Mouse (Mus musculus): Measurements from ENCODE around the gene Mtor.

The Mtor gene

DNA sequence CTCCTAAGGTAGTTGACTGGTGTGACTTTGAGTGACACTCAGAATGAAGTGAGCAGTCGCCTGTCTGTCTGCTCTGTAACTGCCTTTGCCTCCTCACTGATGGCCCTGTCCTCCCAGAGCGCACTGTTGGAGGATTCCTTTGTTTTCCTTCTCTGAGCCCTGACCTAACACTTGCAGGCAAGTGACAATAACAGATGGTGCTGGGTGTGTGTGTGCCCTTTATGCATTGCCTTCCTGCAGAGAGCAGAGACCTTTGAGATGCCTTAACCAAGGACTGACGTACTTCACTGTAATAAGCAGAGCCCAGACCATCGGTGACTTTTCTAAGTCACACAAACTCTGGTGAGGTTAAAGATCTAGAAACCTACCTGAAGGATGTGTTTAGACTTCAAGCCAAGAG lies 82.9 kb downstream of the Mtor start:
- no peak for DNase-seq (ENCODE audit: inconsistent ontology term)

DNA sequence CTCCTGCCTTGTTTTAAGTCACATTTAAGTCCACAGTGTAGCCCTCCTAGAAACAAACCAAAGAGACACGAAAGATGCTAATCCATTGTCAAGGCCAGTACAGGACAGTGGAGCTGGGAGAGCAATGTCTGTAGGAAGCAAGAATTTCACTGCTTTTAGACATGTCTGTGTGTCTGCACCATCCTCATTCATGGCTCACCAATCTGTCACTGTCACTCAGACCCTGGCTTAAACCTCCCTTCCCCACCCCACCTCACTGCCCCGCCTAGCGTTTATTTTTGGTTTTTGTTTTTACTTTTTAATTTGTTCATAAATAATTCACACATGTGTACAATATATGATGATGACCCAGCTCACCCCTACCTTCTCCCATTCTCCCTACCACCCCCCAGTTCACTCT lies 84.1 kb downstream of the Mtor start:
- no peak for DNase-seq (ENCODE audit: inconsistent ontology term)

DNA sequence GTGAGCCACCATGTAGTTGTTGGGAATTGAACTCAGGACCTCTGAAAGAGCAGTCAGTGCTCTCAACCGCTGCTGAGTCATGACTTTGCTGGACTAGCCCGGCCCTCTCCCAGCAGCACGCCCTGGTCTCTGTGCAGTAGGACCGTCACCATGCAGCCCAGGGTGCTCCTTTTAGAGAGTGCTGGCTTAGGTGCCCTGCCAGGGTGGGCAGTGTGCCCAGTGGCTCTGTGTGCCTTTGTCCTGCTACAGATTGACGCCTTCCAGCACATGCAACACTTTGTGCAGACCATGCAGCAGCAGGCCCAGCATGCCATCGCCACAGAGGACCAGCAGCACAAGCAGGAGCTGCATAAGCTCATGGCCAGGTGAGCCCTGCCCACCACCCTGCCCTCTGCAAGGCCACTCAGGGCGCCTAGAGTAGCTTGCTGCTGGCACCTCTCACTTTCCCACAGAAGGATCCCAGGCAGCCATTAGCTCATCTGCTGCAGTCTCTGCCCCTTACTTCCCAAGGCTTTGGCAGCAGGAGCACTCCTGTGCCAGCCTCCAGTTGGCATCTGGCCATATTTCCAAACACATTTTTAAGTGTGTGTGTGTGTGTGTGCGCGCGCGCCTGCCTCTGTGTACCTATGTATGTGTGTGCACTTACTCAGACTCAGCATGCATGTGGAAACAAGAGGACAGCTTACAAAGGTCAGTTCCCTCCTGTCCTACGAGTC lies 85.4 kb downstream of the Mtor start:
- DNase-seq (ENCODE audit: inconsistent ontology term): no peak

DNA sequence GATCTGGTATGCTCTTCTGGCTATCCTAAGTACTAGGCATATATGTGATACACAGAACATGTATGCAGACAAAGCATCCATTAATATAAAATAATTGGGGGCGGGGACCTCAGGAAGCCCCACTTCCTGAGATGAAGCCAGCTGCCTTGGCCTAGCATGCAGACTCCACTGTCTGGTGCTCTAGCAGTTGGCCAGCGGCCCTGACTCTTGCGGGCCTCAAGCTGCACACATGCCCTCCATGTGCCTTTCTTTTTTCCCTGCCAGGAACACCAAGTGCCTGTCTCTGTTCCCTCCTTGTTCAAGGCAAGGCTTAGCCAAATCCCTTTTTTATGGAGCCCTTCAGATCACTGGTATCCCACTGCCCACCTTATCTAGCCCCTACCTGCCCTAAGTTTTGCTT lies 87.5 kb downstream of the Mtor start:
- no peak for DNase-seq (ENCODE audit: inconsistent ontology term)

DNA sequence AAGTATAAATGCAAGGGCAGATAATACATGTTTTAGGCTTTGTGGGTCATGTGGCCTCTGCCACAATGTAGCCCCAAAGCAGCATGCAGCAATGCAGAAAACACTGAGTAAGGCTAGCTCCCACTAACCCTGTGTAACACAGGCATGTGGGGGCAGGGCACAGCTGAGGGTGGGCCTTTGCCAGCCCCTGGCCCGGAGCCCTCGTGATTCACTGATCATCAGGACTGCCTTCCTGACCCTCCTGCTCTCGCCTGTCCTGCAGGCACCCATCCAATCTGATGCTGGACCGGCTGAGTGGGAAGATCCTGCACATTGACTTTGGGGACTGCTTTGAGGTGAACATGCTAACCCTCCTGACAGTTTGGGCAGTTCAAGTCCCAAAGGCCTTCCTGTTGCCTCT lies 100.7 kb downstream of the Mtor start:
- DNase-seq (ENCODE audit: inconsistent ontology term): no peak

DNA sequence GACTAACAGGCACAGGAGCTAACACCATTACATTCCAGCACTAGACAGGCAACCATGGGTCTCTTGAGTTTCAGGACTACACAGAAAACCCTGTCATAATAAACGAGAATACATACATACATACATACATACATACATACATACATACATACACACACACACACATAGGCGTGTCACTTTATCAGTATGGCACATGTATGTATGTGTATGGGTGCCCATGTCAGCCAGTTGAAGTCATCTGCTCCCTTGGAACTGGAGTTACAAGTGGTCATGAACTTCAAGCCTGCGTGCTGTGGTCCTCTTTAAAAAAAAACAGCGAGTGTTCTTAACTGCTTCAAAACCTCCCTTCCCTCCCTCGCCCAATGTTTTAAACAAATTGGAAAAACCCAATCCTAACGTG lies 109.4 kb downstream of the Mtor start:
- no peak for DNase-seq (ENCODE audit: inconsistent ontology term)

DNA sequence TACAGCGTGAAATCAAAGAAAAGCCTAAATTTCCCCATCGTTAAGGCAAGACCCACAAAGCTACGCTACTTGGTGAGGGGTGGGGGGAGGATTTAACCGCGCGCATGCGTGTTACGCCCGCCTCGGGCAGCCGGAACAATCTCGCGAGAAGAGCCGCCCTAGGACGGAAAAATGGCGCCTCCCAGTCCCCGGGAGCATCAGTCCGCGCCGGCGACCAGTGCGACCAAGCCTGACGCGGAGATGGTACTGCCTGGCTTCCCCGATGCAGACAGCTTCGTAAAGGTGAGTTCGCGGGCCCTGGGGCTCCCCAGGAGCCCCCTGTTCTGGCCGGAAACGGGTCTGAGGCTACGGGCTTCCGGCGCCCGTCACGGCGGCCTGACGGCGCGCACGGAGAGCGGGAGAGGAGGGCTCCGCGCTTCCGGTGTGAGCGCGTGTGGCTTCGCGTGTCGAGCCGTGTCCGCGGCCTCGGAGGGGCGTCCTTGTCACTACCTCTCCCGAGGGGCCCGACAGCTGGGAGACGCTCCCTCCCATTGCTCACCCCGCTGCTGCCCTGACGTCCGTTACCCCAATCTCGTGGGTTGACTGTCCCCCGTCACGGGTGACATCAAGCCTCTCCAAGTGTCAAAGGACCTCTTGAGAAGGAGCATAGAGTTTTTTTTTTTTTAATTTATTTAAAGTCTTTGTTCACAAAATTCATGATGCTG lies 110.0 kb downstream of the Mtor start, which contains the start of gene Exosc10:
Exosc10 (plus strand) TSS at position 133 of the 704 bp plus-strand sequence.
- peak; percentile 93 for DNase-seq (ENCODE audit: inconsistent ontology term)

DNA sequence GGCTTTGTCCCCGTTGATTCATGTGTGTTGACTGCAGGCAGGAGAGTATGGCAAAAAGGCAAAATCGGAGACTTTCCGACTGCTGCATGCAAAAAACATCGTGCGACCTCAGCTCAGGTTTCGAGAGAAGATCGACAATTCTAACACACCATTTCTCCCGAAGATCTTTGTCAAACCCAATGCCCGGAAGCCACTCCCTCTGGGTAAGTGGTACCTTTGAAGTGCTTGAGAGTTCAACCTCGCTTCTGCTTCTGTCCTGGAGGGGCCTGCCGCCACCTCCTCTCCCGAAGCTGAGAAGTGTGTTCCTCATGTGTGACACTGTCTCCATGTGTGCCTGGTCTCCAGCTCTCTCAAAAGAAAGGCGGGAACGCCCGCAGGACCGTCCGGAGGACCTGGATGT lies 114.3 kb downstream of the Mtor start:
- DNase-seq (ENCODE audit: inconsistent ontology term): no peak

DNA sequence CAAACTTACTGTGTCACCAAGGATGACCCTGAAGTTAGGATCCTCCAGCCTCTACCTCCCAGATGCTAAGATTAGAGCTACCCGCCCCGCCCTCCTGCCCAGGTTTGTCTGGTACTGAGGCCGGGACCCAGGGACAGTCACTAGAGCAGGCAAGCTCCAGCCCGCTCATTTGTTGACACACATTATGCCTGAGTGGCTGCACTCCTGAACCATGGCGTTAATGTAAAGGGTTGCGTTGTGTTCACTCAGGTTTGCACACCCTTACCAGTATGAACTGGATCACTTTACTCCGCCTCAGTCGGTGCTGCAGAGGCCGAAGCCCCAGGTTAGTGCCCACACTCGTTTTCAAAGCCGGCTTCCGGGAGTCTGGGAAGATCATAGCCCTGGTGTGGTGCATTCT lies 115.2 kb downstream of the Mtor start:
- DNase-seq (ENCODE audit: inconsistent ontology term): no peak

DNA sequence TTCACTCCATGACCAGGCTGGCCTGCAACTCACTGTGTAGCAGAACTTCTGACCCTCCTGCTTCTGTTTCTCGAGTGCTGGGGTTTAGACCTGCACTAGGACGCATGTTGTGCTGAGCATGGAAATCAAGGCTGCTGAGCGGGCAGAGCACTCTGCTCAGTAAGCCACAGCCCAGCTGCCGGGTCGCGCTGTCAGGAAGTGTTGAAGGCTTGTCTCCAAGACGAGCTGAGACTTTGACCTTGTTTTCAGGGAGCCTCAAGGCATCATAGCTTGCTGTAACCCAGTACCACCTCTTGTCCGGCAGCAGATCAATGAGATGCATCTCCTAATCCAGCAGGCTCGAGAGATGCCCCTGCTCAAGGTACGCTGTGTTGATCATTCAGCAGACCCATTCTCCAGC lies 121.7 kb downstream of the Mtor start:
- DNase-seq (ENCODE audit: inconsistent ontology term): no peak

DNA sequence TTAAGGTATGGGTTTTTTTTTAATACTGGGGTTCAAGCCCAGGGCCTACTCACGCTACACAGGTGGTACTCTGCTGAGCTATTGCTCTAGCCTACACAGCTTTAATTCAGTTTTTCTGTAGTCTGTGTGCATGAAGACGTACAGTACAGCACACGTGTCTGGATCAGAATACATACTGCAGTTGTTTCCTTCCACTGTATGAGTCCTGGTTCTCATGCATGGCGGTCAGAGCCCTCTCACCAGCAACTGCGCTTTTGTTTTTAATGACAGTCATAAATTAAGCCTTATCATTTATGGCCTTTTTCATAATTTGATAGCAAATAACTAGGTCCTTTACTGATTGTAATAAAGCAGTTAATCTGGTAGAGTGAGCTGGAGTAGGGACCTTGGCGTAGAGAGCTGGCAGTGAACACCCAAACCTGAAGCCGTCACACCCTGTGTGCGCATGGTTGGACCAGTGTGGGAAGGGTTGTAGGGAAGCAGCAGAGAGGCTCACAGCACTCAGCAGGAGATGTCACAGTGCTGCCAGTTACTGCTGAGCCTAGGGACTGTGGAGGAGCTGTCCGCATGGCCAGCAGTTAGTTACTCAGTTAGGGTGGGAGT lies 122.4 kb downstream of the Mtor start:
- no peak for DNase-seq (ENCODE audit: inconsistent ontology term)

DNA sequence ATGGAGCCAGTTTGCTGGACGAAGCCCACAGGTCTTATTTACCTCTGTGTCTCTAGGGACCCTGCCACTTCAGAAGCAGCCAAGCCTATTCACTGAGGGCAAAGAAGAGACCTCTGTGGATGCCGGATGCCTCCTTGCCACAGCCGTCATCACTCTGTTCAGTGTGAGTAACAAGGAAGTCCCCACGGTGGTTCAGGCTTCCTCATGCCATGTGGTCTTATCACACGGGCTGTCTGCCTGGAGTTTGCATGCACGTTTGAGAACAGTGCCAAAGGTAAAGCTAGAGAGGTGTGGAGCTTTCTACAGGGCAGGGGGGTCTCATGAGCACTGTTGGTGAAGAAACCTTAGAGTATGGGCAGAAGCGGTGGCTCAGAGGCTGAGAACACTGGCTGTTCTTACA lies 124.8 kb downstream of the Mtor start:
- DNase-seq (ENCODE audit: inconsistent ontology term): no peak

DNA sequence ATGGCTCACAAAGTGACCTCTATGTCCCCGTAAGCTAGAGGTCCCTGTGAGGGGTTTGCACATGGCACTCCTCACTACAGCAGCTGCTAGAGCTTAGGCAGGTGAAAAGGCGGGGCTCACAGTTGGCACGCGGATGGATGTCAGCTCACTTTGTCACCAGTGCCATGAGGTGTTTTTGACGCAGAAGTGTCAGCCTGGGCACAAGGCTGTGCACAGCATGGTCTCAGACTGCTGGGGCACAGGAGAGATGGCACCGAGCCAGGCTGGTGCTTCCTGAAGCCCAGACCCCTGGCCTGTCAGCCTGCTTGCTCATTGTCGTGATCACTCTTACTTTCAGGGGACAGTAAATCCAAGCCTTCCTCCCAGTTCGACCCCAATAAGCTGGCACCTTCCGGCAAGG lies 132.4 kb downstream of the Mtor start:
- DNase-seq (ENCODE audit: inconsistent ontology term): no peak

DNA sequence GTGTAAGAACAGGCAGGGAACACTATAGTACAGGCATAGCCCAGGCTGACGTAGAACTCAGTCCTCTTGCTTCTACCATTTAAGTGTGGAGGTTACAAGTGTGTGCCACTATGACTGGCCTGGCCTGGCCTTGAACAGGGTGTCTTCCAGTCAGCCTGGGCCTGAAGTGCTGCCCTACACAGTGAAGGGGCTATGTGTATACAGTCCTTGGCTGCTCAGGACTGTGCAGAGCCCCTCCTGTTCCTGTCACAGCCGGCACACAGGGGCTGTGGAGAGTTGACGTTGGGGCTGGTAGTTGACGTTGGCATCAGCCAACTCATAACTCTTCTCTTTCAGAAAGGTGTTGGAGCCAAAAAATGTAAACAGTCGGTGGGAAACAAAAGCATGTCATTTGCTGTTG lies 133.0 kb downstream of the Mtor start:
- no peak for DNase-seq (ENCODE audit: inconsistent ontology term)

DNA sequence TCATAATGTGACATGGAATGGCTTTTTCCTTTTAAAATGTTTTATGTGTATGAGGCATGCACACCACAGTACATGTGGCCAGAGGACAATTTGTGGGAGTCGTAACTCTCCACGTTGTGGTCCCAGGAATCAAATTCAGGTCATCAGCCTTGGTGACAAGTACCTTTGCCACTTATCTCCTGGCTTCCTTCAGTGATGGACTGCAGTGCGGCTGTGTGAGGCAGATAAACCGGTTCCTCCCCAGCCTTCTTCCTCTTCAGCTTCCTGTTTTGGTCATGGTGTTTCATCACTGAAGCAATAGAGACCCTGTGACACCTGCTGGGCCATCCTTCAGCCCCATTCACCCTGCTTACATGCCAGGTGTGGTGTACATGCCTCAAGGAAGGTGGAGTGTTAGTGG lies 134.8 kb downstream of the Mtor start:
- DNase-seq (ENCODE audit: inconsistent ontology term): no peak

DNA sequence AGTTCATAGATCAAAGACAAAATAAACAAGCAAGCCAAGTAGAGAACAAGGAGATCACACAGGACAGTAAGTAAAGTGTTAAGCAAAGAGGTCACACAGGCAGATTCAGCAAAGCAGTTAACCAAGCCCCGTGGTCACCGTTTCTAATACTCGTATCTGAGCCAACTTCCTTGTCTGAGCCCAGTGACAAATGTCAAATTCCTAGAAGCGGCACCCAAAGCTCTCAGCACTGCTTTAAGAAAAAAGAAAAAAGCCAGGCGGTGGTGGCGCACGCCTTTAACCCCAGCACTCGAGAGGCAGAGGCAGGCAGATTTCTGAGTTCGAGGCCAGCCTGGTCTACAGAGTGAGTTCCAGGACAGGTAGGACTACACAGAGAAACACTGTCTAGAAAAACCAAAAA lies 138.2 kb downstream of the Mtor start:
- DNase-seq (ENCODE audit: inconsistent ontology term): no peak

DNA sequence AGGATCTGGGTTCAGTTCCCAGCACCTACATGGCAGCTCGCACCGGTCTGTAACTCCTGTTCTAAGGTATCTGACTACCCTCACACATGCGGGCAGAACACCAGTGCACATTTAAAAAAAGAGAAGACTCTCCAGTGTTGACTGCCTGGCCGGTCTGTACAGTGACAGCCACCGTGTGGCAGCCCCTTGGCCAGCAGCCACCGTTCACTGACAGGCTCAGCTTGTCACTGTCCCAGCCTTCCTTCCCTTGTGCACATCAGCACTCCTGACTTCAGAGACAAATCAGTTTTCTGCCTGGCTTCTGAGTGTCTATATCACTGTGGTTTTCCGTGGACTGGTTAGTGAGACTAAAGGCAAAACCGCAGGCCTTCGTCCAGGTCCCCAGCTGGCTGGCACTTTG lies 140.4 kb downstream of the Mtor start:
- DNase-seq (ENCODE audit: inconsistent ontology term): no peak

DNA sequence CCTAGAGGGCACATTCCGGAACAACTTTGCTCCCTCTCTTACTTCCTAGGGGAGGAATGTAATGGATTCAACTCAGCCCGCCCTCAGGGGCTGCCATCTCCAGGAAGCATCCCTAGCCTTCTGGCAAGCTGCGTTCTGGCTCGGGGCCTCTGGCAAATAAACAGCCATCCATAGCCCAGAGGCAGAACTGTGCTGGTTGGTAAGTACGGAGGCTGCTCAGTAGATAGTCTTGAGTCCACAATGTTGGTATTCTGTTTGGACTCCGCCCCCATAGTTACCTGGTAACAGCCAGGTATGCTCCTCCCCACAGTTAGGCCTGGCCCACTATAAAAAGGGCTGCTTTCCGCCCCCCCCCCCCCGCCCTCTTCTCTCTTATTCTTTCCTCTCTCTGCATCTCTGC lies 141.2 kb downstream of the Mtor start:
- peak; percentile 27 for DNase-seq (ENCODE audit: inconsistent ontology term)

DNA sequence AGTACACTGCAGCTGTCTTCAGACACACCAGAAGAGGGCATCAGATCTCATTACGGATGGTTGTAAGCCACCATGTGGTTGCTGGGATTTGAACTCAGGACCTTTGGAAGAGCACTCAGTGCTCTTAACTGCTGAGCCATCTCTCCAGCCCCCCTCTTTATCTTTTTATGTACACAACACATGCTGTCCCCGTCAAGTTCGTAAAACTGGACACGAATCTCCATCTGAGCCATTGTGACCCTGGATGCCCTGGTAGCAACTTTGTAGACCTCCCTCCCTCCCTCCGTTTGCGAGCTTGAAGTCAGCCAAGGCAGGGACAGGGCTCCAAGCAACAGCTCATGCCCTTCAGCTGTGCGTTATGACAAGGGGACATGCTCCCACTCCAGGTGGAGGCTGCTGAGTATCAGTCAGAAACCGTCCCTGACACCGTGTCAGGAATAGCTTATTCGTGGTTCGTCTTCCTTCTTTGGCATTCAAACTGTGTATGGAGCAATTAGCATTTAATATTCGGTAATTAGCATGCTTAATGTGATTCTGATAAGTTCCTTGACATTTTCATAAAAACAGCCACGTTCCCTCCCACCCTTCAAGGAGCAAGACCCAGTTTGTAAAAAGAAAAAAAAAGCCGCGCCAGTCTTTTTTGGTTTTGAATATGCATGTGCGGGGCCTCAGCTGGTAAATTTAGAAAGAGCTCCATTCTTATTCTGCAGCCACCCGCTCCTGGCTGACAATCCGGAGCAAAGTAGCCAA lies 142.2 kb downstream of the Mtor start:
- no peak for DNase-seq (ENCODE audit: inconsistent ontology term)

DNA sequence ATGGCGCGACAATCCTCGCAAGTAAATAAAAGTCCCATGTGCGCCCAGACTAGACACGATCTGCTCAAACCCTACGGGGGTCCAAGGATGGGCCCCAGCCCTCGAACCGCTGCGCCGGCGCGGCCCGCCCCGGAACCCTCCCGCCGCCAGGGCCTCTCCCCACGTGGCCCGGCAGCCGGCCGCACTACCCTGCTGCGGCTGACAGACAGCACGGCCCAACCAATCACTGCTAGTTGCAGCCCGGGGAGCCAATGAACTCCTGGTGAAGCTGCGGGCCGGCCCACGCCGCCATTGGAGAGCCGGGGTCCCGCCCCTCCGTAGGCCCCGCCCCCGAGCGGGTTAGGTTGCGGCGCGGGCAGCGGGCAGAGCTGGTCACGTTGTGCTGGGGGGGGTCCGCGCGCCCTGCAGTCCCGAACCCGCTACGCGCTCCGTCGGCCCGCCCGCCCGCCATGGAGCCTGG lies 142.8 kb downstream of the Mtor start, which contains the start of gene Srm:
Srm (plus strand) TSS at position 333 of the 460 bp plus-strand sequence.
- DNase-seq (ENCODE audit: inconsistent ontology term): peak; percentile 98

DNA sequence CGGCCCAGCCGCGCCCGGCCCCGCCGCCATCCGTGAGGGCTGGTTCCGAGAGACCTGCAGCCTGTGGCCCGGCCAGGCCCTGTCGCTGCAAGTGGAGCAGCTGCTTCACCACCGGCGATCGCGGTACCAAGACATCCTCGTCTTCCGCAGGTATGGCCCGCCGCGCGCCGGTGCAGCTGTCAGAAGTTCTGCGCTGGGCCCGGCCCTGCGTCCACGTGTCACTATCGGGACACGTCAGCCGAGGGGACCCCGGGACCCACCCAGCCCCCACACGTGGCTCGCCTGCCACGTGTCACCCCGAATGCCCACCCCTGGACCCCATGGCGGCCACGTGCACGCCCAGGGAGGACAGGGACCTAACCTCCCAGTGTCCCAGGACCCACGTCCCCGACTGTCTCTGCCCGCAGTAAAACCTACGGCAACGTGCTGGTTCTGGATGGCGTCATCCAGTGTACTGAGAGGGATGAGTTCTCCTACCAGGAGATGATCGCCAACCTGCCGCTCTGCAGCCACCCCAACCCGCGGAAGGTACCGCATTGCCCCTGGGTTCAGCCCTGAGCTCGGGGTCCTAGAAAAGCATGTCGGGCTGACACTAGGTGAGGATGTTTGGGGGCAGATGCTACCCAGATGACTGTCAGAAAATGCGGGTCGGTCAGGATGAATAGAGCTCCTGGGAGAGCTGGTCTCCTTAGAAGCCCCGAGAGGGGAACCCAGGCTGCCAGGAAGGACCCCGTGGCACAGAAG lies 143.4 kb downstream of the Mtor start:
- peak; percentile 60 for DNase-seq (ENCODE audit: inconsistent ontology term)

DNA sequence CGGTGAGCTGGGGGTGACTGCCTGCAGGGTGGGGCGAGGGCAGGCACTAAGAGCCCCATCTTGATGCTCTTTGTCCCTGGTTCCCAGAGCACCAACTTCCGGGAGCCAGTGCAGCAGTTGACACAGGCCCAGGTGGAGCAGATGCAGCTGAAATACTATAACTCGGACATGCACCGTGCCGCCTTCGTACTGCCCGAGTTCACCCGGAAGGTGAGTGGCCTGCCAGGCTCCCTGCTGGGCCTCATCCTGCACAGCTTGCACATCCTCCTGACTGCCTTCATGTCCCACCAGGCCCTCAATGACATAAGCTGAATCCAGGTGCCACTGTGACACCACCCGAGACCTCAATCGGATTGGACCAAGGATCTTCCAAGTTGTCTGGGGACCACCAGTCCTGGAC lies 145.6 kb downstream of the Mtor start:
- no peak for DNase-seq (ENCODE audit: inconsistent ontology term)

Measured in Muller cell, postnatal 12 days (primary cell).